Mouse (Mus musculus) liver, postnatal 0 days (tissue): Measurements from ENCODE around the gene Nudcd3.

Experiments
- CTCF ChIP-seq: sonication (generic); IDR thresholded peaks from 2 replicates; pipeline ENCODE4 v1.5.1; 2016; ENCODE audit warnings: antibody characterized with exemption, low read depth
- EP300 ChIP-seq: IDR thresholded peaks from 2 replicates; pipeline ENCODE4 v1.6.1; 2016; ENCODE audit warnings: antibody characterized with exemption, low read depth, mild to moderate bottlenecking

DNA sequence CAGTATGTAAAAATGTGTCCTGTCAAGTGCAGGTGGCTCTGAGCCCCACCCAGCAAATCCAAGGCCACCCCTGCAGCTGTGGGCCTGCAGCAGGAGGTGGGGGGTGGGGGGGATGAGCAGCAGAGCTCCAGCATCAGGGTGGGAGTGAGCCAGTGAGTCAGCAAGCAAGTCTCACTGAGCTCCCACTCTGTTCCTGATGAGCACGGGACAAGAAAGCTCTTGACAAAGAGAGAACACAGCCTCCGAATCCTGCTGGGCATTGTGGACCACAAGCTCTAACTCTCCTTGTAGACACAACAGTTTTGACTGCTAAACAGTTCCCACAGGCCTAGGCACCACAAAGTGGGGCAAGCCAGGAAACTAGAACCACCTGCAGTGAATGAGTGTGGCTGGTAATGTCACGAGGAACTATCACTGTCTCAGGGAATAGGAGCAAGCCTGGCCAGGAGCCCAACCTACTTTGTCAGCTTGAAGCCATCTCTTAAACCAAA, 46.0 kb downstream of the Nudcd3 start:
- TF ChIP-seq EP300 (no peak), CTCF (no peak)
